Mouse (Mus musculus): ENCODE measurements at regions not wholly inside any gene's neighbourhood (a gene's known extent, or its start where the extent isn't known, plus 50 kb on each side); places are given as distances from the start of the nearest gene placed in this dataset.

GRCm38 (mm10) chrX:16421159-16421558, 101.5 kb upstream of the Cypt1 start:
- in situ Hi-C loops (cut with MboI, MseI): no loop called here

- in situ Hi-C loops (cut with MboI, MseI): no loop called here
Measured at GRCm38 (mm10) chrX:16421663-16422062, 101.0 kb upstream of the Cypt1 start.

GRCm38 (mm10) chrX:16438088-16438487, 84.6 kb upstream of the Cypt1 start:
- in situ Hi-C loops (cut with MboI, MseI): no loop called here

- in situ Hi-C loops (cut with MboI, MseI): loop anchor here (25.0 kb wide), 2 partner anchors 412 to 712 kb away; no protein-coding TSS in a partner anchor
Measured at GRCm38 (mm10) chrX:16450496-16451078, 72.1 kb upstream of the Cypt1 start.
